Mouse (Mus musculus) thymus, adult 2 months (tissue): ENCODE measurements around the gene St8sia1.

ENCODE experiments used
- CTCF ChIP-seq: fragments of 200-500 bp; IDR thresholded peaks from 2 replicates; pipeline ENCODE4 v1.5.1; 2012; ENCODE audit warnings: mild to moderate bottlenecking, control low read depth, low read length, moderate library complexity, borderline replicate concordance; ENCODE audit not compliant: control insufficient read depth, poor library complexity, insufficient read depth; ENCODE audit errors: extremely low read depth
- POLR2A ChIP-seq: fragments of 200-500 bp; IDR thresholded peaks from 2 replicates; pipeline ENCODE4 v1.6.1; 2012; ENCODE audit warnings: mild to moderate bottlenecking, low read length, control low read depth, moderate library complexity; ENCODE audit not compliant: control insufficient read depth, poor library complexity, insufficient read depth; ENCODE audit errors: extremely low read depth

- TF ChIP-seq POLR2A, result no peak
- TF ChIP-seq CTCF, result no peak
These were observed 154.7 kb downstream of the St8sia1 start for GRCm38 (mm10) chr6:142809373-142810098.
